ENCODE assay signal across 8 mouse cellular contexts in genomic region chr9:61375002-61375401, GRCm38 (mm10). TPM values are rescaled to one million over a fixed set of nuclear protein-coding genes. Genes with fewer than 3 reads are reported as not detected.
A peak's percentile ranks its signal among the peaks of the same experiment; 100 is the strongest.
DNase-seq lines count a peak whose midpoint lies in the region; ATAC-seq and TF ChIP-seq lines count a peak whose summit lies in the region.

No protein-coding gene starts in this region.

- H3K4me1 ChIP-seq in testis, adult 2 months (ENCODE audit: control insufficient read depth, insufficient read depth, low read length): peaks cover 18% of the 10 kb centered on the region
- peaks cover 91% of the 10 kb centered on the region for H3K4me1 ChIP-seq in liver, embryonic 13.5 days (replicated peaks)

- no peak for TF ChIP-seq POLR2A in testis, adult 2 months (IDR thresholded peaks at IDR 0.05; ENCODE audit: control insufficient read depth, low read depth, low read length)

- no peak overlapping the region for H3K27ac ChIP-seq in testis, adult 2 months (ENCODE audit: control insufficient read depth, insufficient read depth, low read depth, low read length)
- no peak overlapping the region for H3K27ac ChIP-seq in liver, embryonic 13.5 days

- H3K9me3 ChIP-seq in liver, embryonic 13.5 days (replicated peaks): no peaks in the 10 kb centered on the region

- H3K27me3 ChIP-seq in testis, adult 2 months (ENCODE audit: control insufficient read depth, insufficient read depth, low read length): peaks cover 12% of the 10 kb centered on the region
- peaks cover 43% of the 10 kb centered on the region for H3K27me3 ChIP-seq in liver, embryonic 13.5 days

- peak; percentile 41 for DNase-seq in cerebellum, adult 9-10 months
- DNase-seq in cerebellum, postnatal 25 days: no peak
- no peak for DNase-seq in testis, postnatal 14 days (ENCODE audit: low spot score)
- DNase-seq in liver, embryonic 13.5 days: no peak
- no peak for DNase-seq in urinary bladder, postnatal 36 days (ENCODE audit: low spot score in 2 of 2)
- no peak for DNase-seq in MN1 (ENCODE audit: low spot score)
- no peak for DNase-seq in spleen, postnatal 14 days (ENCODE audit: low spot score in 2 of 2)

- 0 out of 2 replicates have a peak overlapping the region, but pooled peaks have one; percentile 10 for H3K9ac ChIP-seq in liver, embryonic 13.5 days

- H3K4me2 ChIP-seq in liver, embryonic 13.5 days: peak overlapping the region; percentile 98

- peak overlapping the region; percentile 97 for H3K4me3 ChIP-seq in testis, adult 2 months (ENCODE audit: control insufficient read depth, low read depth, low read length)
- peak overlapping the region; percentile 72 for H3K4me3 ChIP-seq in liver, embryonic 13.5 days (replicated peaks)

- WGBS in liver, embryonic 13.5 days (ENCODE audit: insufficient replicate concordance): 35% methylated on average over 5 of the region's 5 CpGs

- no peaks in the 10 kb centered on the region for H3K36me3 ChIP-seq in testis, adult 2 months (ENCODE audit: control insufficient read depth, insufficient read depth, low read length)
- H3K36me3 ChIP-seq in liver, embryonic 13.5 days: 0 out of 2 replicates have a peak, but pooled peaks cover 10% of the 10 kb centered on the region

- no peak for TF ChIP-seq CTCF in testis, adult 2 months (IDR thresholded peaks at IDR 0.05; ENCODE audit: control insufficient read depth, insufficient read depth, insufficient replicate concordance, low read depth, low read length)

- no peak for ATAC-seq in liver, embryonic 13.5 days (ENCODE audit: low read depth)

RNA-seq across cellular contexts. Expression of gene Tle3, which starts 2.8 kb away (rescaled TPM):
- polyA plus RNA-seq in testis, adult 2 months (2012; rRNA removed): 153 and 176 TPM in 2 replicates
- 3.7 and 3.8 TPM in 2 replicates for polyA plus RNA-seq in liver, embryonic 13.5 days (2015; fragmentation: Nextera tagmentation; extraction: Ambion mirVana)

Comparison
In these comparisons a context has a peak if more than half of its experiments do, and no peak if none do; other contexts are left out.
1. RNA of gene Tle3, which starts 2.8 kb away (polyA plus RNA-seq): 153 to 176 TPM in testis, adult 2 months; 3.7 to 3.8 TPM in liver, embryonic 13.5 days; every median in the first group is over 10 times any median in the second.